Mouse (Mus musculus) spleen, adult 12 weeks (tissue): ENCODE data around the gene Igf2bp2.

Experiments used
- DNase-seq: peaks from one replicate; pipeline ENCODE4 v3.0.0; 2022; ENCODE audit warnings: low spot score

Igf2bp2 gene

DNA sequence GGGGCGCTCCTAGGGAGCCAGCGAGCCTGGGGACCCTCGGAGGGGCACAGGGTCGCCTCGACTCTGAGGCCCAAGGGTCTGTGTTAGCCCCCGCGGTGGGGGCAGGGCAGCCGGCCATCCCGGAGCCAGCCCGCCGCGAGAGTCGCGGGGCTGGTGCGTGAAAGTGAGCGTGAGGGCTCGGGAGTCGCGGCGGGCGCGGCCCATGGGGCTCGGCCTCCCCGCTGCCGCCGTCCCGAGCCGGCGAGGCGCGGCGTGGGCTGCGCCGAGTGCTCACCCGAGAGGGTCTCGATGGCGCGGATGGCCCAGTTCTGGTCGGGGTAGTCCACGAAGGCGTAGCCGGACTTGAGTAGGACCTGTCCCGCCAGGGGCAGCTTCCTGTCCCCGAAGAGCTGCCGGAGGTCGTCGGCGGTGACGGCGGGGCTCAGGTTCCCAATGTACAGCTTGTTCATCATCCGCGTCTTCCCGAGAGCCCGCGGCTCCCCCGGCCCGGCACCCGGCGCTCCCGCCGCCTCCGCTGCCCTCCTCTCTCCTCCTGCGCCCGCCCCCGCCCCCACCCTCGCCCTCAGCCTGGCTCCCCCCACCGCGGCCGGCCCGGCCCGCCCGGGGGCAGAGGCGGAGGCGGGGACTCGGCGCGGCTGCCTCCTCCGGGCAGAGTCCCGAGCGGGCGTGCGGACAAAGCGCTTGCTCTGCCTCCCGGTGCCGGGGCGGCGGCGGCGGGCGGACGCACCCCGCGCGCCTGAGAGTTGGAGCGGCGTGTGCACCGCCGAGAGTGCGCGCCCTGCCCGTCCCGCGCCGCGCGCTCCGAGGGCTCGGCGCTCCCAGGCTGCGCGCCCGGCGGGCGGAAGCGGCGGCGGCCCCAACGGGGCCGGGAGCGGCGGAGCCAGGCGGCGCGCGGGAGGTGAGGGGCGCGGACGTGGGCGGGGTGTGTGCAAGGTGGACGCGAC, at the start of gene Igf2bp2:
Igf2bp2 (minus strand) TSS at position 788 of the 944 bp plus-strand sequence.
- no peak for DNase-seq

DNA sequence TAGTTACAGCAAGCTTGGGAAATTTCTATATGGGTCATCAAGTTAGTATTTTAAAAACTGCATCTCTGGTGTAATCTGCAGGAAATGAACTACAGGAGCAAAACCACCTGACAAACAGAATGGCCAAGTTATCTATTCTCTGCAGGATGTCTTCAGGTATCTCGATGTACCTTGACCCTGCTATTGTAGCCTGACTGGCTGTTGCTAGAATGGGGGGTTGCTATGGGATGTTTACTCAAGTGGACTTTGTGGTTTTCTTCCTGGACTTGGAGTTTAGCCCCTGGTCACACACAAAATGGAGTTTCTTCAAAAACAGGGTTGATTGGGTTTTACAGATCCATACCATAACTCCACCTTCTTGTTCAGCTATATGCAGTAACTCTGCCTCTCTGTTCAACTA, 40.4 kb upstream of the Igf2bp2 start:
- DNase-seq = no peak

DNA sequence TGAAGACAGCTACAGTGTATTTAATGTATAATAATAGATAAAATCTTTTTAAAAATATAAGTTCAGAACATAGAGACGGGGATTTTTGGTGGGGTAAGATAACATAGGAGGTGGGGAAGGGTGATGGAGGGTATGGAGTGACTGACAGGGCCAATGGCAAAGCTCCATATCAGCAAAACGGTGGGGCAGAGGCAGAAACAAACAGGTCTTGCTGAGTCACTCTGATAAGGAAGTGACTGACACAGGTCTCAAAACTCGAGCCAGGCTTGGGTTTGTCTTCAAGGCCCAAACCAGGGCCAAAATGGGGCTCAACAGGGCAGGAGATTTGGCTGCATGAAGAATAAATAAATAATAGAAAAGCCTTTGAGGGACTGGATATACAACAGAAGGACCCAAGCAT, 38.8 kb upstream of the Igf2bp2 start:
- DNase-seq = no peak

DNA sequence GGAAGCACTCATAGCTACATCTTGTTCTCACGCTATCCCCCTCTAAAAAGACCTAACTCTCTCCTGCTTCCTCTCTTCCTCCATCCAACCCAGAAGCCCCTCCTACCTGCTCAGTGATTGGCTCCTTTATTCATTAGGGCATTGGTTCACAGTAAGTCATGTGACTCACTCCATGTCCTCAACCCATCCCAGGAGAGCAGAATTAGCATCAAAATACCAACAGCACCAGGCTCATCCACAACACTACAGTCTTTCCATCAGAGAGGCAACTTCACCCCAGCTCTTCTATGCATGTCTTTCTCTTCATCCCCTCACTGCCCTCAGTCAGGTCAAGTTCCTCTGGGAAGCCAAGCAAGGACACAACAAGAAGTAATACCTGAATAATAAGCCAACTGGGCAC, 37.4 kb upstream of the Igf2bp2 start:
- no peak for DNase-seq

DNA sequence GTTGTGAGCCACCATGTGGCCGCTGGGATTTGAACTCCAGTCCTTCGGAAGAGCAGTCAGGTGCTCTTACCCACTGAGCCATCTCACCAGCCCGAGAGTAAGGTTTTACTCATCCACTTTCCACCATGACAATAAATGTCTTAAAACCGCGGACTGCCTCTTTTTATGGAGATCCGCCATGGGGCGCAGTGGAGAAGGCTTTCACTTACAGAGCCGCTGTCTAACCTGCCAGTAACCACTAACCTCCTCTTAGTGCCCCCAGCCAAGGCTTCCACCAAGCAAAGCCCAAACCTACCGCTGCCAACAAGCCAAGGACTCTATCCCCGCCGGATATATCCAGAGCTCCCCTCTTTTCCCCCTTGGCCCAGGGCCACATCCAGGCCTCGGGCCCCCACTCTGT, 24.3 kb upstream of the Igf2bp2 start:
- DNase-seq = no peak

DNA sequence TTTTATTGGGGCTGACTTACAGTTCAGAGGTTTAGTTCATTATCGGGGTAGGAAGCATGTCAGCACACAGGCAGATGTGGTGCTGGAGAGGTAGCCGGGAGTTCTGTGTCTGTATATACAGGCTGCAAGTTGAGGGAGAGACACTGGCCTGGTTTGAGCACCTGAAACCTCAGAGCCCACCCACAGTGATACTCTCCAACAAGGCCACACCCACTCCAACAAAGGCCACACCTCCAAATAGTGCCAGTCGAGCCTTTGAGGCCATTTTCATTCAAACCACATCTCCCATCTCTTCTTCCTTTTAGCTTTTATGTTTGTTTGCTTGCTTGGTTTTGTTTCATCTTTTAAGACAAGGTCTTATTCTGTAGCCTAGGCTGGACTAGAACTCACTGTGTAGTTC, 22.3 kb upstream of the Igf2bp2 start:
- no peak for DNase-seq

DNA sequence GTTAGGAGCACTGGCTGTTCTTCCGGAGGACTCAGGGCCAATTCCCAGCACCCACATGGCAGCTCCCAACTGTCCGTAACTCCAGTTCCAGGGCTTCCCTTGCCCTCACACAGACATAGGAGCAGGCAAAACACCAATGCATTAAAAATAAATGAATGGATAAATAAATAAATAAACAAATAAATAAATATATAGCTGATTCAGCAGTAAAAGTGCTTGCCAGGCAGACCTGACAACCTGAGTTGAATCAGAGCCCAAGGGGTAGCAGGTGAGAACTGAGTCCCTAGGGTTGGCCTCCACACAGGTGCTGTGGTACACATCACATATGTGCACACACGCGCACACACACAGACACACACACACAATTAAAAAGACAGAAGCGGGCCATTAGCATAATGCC, 21.0 kb upstream of the Igf2bp2 start:
- DNase-seq = no peak

DNA sequence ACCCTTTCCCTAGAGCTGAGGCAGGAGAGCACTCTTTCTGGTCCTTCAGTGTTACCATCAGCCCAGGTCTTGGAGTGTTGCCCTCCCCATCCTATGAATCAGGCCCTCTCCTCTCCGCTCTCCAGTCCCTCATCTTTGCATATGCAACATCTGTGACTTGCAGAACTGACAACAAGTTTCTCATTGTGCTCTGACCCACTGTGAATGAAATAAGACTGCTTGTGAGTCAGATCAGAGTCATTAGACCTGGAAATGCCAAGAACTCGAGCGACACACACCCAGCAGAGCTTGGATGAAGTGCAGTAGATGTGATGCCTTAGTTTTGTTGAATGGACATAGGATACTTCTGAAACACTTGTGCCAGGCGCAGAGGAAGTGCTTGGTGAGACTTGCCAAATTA, 19.2 kb upstream of the Igf2bp2 start:
- DNase-seq = no peak

DNA sequence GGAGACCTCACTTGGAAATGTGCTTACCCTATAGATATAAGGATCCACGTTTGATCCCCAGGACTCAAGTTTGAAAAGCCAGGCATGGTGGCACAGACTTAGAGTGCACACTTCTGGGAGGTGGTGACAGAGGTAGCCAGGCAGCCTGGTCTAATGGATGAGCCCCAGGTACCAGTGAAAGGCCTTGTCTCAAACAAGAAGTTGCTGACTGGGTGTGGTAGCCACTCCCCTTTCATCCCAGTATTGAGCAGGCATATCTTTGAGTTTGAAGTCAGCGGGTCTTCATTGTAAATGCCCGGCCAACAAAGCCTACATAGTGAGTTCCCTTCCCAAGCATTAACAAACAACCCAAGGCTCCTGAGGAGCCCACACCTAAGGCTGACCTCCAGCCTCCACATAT, 15.7 kb upstream of the Igf2bp2 start:
- DNase-seq = no peak

DNA sequence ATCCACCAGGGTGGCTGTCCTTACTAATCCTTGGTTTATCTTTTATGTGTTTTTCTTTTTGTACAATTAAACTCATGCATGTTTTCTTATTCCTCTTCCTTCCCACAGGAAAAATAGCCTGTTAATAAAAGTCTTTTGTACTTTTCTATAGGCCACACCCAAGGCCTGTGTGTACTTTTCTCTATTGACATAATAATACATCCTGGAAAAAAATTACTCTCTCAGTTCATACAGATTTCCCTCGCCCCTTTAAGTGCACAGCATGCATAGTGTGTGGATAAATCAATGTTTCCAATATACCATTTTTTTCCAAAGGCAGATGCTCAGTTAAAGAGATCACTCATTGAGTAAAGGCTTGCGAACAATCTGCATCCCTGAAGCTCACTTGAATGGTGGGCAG, 14.9 kb upstream of the Igf2bp2 start:
- no peak for DNase-seq

DNA sequence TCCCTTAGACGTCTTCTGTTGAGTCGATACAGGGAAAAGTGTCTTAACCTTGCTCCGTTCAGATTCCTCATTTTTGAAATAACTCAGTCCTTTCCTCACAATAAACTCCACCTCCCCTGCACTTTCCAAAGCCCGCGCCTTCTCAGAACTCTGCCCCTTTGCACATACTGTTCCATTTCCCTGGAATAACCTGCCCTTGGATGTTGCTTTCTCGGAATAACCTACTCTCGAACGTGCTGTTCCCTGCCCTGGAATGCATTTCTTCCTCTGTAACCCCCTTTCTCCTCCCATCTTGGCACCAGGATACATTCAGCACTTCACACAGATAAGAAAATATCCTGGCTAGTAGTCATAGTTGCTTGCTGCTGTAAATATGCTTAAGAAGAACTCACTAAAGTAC, 5.6 kb upstream of the Igf2bp2 start:
- no peak for DNase-seq

DNA sequence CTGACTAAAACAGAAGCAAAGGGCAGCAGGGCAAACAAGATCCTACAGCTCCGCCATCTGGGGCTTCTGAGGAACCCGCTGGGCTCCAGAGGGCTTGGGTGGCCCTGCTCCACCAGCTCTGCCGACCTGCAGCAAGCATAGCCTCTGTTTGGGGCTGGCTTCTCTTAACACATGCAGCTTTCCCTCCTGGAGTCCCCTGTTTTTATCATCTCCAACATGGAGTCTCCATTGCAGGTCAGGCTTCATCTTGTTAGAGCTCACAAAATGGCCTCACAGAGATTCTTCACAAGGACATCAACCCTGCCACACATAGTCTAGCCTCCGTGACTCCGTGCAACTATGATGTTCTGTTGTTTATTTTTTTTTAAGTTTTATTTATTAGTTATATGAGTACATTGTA, 2.5 kb upstream of the Igf2bp2 start:
- DNase-seq = no peak

DNA sequence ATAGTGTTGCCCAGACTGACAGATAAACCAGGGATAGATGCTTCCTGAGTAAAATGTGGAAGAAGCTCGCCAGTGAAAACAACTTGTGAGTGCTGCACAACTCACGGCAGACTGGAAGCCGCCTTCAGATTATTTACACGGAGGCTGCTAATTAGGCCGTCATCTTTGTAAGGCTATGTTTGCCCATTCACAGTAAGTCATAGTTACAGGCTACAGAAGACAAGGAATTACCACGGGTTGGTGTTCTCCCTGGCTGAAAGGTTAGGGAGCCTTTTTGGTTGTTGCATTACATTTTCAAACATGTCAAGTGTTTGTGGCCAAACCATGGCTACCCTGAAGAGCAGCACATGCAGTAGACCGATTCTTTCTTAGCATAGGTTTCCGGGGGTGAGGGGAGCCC, 1.3 kb upstream of the Igf2bp2 start:
- no peak for DNase-seq

DNA sequence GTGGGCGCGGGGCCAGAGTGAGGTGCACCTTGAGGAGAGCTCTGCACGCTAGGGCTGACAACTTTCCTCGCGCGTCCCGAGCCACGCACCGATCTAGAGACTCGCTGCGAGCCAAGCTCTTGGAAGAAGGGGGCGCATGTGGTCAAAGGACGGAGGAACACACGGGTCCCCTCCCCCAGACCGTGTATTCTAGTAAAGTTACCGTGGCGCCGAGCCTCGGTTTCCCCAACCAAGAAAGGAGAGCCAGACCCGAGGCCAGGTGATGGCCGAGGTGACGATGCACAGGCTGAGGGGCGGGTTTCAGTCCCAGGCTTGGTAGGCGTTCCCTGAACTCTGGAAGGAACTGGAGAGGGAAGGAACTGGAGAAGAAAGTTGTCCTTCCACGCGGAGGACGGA, 355 bp upstream of the Igf2bp2 start:
- DNase-seq = no peak

DNA sequence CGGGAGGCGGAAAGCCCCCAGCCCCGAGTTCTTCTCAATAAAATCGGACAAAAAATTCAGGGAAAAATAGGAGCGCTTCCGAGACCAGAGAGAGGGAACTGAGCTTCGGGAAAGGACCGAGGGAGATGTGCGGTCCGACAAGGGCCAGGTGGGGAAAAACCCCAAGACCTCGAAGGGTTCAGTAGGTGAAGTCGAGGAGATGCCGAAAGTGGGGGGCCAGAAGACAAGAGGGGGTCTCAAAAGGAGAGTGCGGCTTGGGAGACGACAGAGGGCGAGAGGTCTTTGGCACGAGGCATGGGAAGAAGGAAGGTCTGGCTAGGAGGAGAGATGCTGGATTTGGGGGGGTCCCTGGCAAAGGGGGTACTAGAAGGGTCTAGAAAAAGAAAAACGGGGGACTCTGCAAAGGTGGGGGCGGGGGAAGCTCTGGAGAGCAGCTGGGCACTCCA, 1.0 kb downstream of the Igf2bp2 start:
- no peak for DNase-seq

DNA sequence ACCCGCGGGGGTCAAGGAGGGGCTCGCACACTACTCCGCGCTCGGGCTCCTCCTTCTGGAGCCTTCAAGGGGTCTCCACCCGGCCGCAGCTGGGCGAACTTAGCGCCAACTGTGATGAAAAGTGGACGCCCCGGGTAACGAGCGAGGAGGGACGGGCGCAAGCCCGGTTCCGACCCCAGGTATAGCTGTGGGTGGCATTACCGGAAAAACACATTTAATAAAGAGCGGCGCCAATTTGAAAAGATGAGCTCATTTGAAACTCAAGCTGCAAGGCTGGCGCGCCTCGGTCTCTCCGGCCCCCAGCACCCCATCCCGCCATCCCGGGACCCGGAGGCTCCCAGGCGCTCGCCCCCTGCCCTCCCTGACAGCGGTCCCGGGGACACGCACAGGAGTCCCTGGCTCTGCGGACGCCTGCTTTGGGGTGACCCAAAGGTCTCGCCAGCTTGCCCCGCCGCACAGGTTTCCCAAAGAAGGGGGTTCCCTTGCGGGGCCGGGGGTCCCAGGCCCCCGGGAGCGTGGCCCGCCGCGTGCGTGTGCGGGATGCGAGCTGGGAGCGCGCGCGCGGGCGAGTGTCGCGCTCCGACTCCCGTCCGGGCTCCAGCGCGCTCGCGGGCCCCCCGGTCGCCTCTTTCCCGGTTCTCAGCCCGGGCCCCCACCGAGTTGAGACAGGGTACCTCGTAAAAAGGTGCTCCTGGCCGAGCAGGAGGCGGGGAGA, 1.6 kb downstream of the Igf2bp2 start:
- no peak for DNase-seq

DNA sequence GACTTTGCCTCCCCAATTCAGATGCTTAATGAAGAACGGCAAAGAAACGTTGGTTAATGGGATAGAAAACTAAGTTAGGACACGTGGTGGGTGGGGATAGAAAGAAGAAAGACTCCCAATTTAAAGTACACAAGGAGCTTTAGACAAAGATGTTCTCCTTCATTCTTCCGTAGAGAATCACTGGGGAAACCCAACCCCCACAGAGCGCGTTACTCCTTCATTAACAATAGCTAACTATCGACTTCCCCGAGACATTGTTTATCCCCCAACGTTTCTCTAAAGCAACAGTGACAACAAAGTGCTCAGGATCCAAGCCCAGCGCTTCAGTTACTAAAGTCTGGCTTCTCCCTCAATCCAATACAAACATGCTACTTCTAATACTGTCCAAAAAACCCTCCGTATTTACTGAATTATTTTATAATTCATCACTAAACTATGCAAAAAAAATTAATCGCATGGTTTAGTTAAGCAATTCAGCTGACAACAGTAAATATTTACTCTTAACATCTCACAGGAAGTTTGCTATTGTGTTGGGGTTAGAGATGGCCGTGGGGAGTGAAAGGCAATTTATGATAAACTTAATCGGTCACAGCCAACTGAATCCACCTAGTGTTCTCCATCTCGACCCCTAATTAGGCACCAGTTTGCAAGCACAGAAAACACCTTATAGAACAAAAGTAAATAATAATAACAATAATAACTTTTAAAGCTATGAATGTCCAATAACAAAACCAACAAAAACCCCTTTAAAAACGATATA, 2.5 kb downstream of the Igf2bp2 start:
- DNase-seq = no peak

DNA sequence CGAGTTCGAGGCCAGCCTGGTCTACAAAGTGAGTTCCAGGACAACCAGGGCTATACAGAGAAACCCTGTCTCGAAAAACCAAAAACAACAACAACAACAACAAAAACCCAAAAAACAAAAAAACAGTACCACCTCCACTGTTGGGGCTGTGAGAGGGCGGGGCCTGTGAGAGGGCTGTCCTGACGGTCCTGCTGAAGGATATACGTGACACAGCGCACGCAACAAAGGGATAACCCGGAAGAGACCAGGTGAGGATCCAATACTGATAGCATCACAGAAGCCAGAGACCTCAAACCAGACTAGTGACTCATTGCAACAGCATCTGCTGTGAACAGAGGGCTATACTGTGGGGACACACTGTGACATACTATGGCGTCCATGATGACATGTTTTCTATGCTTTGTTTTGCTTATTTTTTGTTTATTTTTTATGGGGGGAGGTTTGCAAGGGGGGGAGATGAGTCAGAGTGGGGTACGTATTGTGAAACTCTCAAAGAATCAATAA, 10.1 kb downstream of the Igf2bp2 start:
- no peak for DNase-seq

DNA sequence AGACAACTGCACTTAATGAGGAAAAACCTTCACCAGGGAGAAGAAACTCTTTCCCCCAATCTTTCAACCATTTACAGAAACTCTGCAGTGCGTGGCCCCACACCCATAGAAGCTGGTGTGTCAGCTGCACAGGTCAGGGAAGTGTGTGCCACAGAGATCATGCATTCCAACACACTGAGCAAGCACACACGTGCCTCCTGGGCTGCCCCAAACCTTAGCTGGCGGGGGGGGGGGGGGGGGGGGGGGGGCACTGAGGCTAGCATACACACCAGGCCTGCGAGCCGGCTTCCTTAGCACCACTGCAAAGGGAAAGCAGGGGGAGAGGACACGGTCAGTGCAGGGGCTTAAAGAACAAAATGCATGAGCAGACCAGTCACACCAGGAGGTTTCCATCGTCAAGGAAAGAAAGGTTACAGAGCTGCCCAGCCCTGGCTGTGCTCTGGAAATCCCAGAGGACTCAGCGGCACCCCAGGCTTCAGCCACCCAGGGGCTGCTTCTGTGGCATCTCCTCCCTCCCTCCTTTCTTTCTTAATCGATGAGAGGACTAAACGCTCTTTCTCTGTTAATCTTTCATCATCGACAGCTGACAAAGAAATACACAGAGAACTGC, 11.3 kb downstream of the Igf2bp2 start:
- DNase-seq = no peak

DNA sequence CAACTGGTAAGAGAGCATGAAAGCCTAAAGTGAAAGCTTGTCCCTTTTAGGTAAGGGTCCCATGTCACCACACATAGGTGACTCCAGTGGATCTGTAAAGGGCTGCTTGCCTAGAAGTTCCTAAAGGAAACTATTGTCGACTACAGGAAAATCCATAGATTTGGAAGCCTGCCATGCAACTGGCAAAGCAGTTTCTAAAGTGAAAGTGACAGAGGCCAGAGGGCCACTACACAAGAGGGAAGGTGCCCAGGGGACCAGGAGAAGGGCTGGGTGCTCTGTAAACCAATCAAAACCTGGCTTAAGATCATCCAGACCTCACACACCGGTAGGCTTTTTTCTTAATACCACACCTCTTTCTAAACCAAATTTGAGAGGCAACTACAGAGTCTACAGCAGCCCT, 12.7 kb downstream of the Igf2bp2 start:
- no peak for DNase-seq

DNA sequence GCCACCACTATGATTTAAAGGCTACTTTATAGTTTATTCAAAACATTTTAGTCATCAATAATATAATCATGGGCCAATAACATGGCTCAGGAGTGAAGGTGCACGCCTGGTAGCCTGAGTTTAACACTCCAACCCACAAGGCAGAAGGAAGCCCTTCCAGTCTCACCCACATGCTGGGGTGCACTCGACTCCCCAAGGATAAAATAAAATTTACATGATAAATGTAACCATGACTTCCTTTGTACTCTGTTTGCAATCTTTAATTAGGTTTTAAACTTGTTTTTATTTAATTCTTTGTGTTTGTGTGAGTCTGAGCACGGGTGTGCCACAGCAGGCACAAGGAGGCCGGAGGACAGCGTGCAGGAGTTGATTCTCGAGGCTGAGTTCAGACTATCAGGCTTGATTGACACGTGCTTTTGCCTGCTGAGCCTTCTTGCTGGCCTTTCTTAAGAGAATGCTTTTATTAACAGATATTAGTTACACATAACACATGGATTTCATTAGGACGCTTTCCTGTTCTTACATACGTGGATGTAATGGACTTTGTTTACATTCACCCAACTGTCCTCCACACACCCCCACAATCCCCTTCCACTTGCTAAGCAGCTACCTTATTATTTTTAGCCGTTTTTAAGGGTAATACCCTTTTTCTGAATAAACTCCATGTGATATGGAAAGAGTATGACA, 13.3 kb downstream of the Igf2bp2 start:
- DNase-seq = no peak
